Mouse (Mus musculus): ENCODE results near the gene Xlr4b. TPM values are rescaled to one million over a fixed set of nuclear protein-coding genes. Genes with fewer than 3 reads are reported as not detected.

Xlr4b gene
- polyA plus RNA-seq (2012), result 1.2 and 1.3 TPM in 2 replicates

DNA sequence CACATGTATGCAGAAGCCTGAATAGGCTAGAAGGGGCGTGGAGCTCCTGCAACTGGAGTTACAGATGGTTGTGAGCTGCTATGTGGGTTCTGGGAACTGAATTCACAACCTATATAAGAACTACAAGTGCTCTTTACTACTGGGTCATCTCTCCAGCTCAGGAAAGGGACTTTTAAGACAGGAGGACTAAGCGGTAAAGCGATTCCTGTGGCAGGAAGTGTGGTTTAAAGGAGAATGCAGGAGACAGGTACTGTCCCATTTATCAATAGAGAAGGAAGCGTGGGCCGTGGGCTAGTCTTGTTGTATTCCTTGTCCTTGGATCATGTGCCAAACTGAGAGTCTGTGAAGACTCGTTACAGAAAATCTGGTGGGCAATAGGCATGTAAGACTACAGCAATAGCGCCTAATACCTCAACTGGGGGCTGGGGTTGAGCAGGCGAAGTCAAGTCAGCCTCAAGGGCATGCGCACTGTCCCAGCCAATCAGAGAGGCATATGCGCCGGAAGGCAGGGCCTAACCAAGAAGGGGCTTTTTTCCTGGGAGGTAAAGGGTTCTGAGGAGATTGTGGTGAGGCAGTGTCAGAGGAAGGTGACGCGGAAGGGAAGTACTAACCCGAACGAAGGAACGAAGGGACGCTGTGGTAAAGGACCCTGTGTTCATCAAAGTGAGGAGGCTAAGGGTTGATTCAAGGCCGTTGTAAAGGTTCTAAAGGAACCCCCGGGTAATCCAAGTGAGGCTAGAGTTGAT is at the start of gene Xlr4b:
TSS of gene Xlr4b (plus strand) at position 515 of the 746 bp plus-strand sequence.

DNA sequence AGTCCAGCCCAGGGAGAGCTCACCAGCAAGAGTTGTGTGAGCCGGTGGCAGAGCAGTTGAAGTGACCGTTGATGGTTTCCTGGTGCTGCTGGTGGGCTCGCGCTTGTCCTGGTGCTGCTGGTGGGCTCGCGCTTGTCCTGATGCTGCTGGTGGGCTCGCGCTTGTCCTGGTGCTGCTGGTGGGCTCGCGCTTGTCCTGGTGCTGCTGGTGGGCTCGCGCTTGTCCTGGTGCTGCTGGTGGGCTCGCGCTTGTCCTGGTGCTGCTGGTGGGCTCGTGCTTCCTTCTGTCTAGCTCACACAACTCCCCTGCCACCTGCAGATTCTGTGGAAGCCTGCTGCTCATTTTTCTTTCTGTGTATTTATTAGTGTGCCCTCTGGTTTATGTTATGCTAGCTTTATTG is 37.2 kb upstream of the Xlr4b start, which contains the start of gene Spin2d:
TSS of gene Spin2d (minus strand) at position 101 of the 400 bp plus-strand sequence.

DNA sequence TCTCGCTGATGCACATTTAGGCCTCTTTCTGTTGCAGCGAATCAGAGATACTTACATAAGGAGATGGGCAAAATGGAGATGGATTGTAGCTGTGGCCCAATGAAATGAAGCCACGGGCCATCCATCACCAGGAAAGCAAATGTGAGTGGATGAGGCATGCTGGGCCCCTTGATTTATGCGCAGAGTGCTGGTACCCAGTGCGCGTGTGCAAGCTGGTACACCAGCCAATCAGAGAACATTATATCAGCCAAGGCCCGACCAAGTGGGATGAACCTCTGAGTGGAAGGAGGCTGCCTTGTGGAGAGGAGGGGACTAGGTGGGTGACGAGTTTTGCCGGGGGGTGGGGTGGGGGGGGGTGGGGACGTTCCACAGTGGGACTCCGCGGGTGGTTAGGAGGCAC is 22.2 kb upstream of the Xlr4b start, which contains the start of gene Xlr3b:
TSS of gene Xlr3b (plus strand) at position 274 of the 400 bp plus-strand sequence.

DNA sequence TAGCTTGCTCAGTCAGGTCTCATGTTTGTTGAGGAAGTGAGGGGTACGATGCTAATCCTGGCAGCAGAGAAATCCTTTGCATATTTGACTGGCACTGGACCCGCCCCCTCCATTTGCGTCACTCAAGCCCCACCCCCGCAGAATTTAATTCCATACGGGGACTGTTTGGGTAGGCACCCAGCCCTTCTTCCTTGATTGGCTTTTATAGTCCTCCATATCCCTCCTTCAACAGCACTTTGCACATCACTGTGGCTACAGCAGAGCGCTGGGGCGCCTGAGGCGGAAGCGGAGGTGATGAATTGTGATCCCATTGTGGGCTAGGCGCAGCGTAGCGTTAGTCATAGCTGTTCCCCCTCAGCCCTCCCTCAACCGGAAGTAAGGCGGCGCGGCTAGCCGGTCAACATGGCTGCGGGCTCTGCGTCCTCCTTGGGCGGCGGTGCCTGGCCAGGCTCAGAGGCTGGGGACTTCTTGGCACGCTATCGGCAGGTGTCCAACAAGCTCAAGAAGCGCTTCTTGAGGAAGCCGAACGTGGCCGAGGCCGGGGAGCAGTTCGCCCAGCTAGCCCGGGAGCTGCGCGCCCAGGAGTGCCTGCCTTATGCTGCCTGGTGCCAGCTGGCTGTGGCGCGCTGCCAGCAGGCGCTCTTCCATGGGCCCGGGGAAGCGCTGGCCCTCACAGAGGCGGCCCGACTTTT is 13.9 kb downstream of the Xlr4b start, which contains the start of gene F8a:
TSS of gene F8a (plus strand) at position 378 of the 692 bp plus-strand sequence.

DNA sequence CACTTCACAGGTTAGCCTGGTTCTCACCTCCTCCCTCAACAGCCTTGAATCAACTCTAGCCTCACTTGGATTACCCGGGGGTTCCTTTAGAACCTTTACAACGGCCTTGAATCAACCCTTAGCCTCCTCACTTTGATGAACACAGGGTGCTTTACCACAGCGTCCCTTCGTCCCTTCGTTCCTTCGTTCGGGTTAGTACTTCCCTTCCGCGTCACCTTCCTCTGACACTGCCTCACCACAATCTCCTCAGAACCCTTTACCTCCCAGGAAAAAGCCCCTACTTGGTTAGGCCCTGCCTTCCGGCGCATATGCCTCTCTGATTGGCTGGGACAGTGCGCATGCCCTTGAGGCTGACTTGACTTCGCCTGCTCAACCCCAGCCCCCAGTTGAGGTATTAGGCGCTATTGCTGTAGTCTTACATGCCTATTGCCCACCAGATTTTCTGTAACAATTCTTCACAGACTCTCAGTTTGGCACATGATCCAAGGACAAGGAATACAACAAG is 28.7 kb downstream of the Xlr4b start, which contains the start of gene Xlr4c:
TSS of gene Xlr4c (minus strand) at position 310 of the 505 bp plus-strand sequence.

DNA sequence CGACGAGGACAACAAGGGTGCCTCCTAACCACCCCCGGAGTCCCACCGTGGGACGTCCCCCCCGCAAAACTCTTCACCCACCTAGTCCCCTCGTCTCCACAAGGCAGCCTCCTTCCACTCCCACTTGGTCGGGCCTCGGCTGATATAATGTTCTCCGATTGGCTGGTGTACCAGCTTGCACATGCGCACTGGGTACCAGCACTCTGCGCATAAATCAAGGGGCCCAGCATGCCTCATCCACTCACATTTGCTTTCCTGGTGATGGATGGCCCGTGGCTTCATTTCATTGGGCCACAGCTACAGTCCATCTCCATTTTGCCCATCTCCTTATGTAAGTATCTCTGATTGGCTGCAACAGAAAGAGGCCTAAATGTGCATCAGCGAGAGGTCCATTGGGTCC is 51.1 kb downstream of the Xlr4b start, which contains the start of gene Xlr3c:
TSS of gene Xlr3c (minus strand) at position 121 of the 400 bp plus-strand sequence.

Other genes with a start within 250 kb of the Xlr4b start
- 0.04 TPM in 1 of 2 replicates, not detected in the other for gene Zfp185, start 227.0 kb upstream of the Xlr4b start, polyA plus RNA-seq (2012)
- gene Pnma5, start 177.2 kb upstream of the Xlr4b start, polyA plus RNA-seq (2012), result not detected in 2 replicates
- gene Pnma3, start 149.5 kb upstream of the Xlr4b start, polyA plus RNA-seq (2012), result not detected in 2 replicates
- gene Xlr4a, start 131.9 kb upstream of the Xlr4b start, polyA plus RNA-seq (2012), result 1.5 and 1.6 TPM in 2 replicates
- 0.03 and 0.31 TPM in 2 replicates for gene Xlr3a, start 117.2 kb upstream of the Xlr4b start, polyA plus RNA-seq (2012)
- gene Gm14685, start 97.3 kb upstream of the Xlr4b start, polyA plus RNA-seq (2012), result 0.03 and 0.30 TPM in 2 replicates
- gene Xlr5b, start 65.5 kb upstream of the Xlr4b start, polyA plus RNA-seq (2012), result not detected in 2 replicates
- not detected in 2 replicates for gene DXBay18, start 64.9 kb upstream of the Xlr4b start, polyA plus RNA-seq (2012)
- gene Spin2d, start 37.3 kb upstream of the Xlr4b start, polyA plus RNA-seq (2012), result not detected in 2 replicates
- 0.12 and 0.24 TPM in 2 replicates for gene Xlr3b, start 22.1 kb upstream of the Xlr4b start, polyA plus RNA-seq (2012)
- gene F8a, start 14.0 kb downstream of the Xlr4b start, polyA plus RNA-seq (2012), result 20.1 and 21.8 TPM in 2 replicates
- 0.97 and 1.8 TPM in 2 replicates for gene Xlr4c, start 28.8 kb downstream of the Xlr4b start, polyA plus RNA-seq (2012)
- 0.04 TPM in 1 of 2 replicates, not detected in the other for gene Xlr3c, start 51.1 kb downstream of the Xlr4b start, polyA plus RNA-seq (2012)
- gene Xlr5a, start 78.6 kb downstream of the Xlr4b start, polyA plus RNA-seq (2012), result not detected in 2 replicates
- not detected in 2 replicates for gene Xlr5c, start 78.6 kb downstream of the Xlr4b start, polyA plus RNA-seq (2012)
- gene Gm45015, start 122.5 kb downstream of the Xlr4b start, polyA plus RNA-seq (2012), result not detected in 2 replicates
- gene Zfp275, start 128.3 kb downstream of the Xlr4b start, polyA plus RNA-seq (2012), result 2.0 and 3.3 TPM in 2 replicates
- gene Gm18336, start 184.4 kb downstream of the Xlr4b start, polyA plus RNA-seq (2012), result 0.06 TPM in 1 of 2 replicates, not detected in the other
- 0.02 TPM in 1 of 2 replicates, not detected in the other for gene Zfp92, start 196.8 kb downstream of the Xlr4b start, polyA plus RNA-seq (2012)
- not detected in 2 replicates for gene Trex2, start 221.0 kb downstream of the Xlr4b start, polyA plus RNA-seq (2012)
- 4.3 and 6.6 TPM in 2 replicates for gene Haus7, start 244.7 kb downstream of the Xlr4b start, polyA plus RNA-seq (2012)

Data from megakaryocyte-erythroid progenitor cell, adult 5 weeks (primary cell).